Comparison of ENCODE assay signal across 16 mouse cellular contexts in genomic region chr4:116536351-116536750, GRCm38 (mm10).
"Had no signal": no experiment of that assay in that cellular context is flagged by ENCODE, and none has a peak within 500 bp of the region (broad histone marks: within the 10 kb centered on the region; RNA-seq: fewer than 3 reads in every experiment).

No protein-coding gene starts in this region.

- H3K27ac ChIP-seq: kidney, postnatal 0 days; left cerebral cortex, adult 2 months; limb, embryonic 10.5 days; liver, embryonic 15.5 days; midbrain, embryonic 15.5 days; neural tube, embryonic 13.5 days; stomach, postnatal 0 days had no signal

- ATAC-seq: lung, postnatal 0 days; midbrain, embryonic 15.5 days had no signal

- H3K27me3 ChIP-seq: liver, embryonic 15.5 days; midbrain, embryonic 15.5 days; neural tube, embryonic 13.5 days had no signal

- H3K9me3 ChIP-seq: limb, embryonic 10.5 days; liver, embryonic 15.5 days; midbrain, embryonic 15.5 days; neural tube, embryonic 13.5 days had no signal

- H3K9ac ChIP-seq: liver, embryonic 15.5 days; midbrain, embryonic 15.5 days; neural tube, embryonic 13.5 days had no signal

- H3K4me3 ChIP-seq: left cerebral cortex, adult 2 months; limb, embryonic 10.5 days; liver, embryonic 15.5 days; midbrain, embryonic 15.5 days; neural tube, embryonic 13.5 days had no signal

- H3K4me2 ChIP-seq: liver, embryonic 11.5 days; liver, embryonic 15.5 days; midbrain, embryonic 11.5 days; midbrain, embryonic 15.5 days; neural tube, embryonic 13.5 days had no signal

- DNase-seq: kidney, adult 9 months; kidney, postnatal 4 days; lung, adult 2 months; lung, postnatal 36 days; right cerebral cortex, postnatal 25 days; thymus, postnatal 4 days had no signal

- H3K4me1 ChIP-seq: limb, embryonic 10.5 days; liver, embryonic 15.5 days; midbrain, embryonic 15.5 days; neural tube, embryonic 13.5 days had no signal
